Mouse (Mus musculus): Measurements from ENCODE around the gene Hist1h2ap.

DNA sequence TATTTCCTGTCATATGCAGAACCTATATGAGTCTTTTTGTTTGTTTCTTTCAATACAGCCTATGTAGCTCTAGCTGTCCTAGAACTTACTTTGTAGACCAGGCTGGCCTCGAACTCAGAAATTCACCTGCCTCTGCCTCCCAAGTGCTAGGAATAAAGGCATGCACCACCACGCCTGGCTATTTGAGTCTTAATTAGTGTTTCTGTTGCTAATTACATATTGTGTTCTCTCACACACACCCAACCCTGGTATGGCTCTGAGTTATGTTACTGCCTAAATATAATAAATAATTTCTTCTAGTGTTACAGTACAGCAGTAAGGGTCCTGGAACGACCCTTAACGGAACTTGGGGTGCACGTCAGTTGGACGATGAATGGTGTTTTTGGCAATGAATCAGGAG lies 47.4 kb upstream of the Hist1h2ap start:
- TF ChIP-seq POLR2A (IDR thresholded peaks at IDR 0.05; ENCODE audit: extremely low read depth, insufficient read depth, low read length) = no peak
- no peak for TF ChIP-seq CTCF (IDR thresholded peaks at IDR 0.05; ENCODE audit: low read depth, low read length)
